Mouse (Mus musculus): ENCODE results near the gene 4933411K16Rik. TPM values are rescaled to one million over a fixed set of nuclear protein-coding genes. Genes with fewer than 3 reads are reported as not detected.

The 4933411K16Rik gene
- 0.30 TPM for polyA plus RNA-seq (2012; fragmentation: generic; extraction: Trizol)

DNA sequence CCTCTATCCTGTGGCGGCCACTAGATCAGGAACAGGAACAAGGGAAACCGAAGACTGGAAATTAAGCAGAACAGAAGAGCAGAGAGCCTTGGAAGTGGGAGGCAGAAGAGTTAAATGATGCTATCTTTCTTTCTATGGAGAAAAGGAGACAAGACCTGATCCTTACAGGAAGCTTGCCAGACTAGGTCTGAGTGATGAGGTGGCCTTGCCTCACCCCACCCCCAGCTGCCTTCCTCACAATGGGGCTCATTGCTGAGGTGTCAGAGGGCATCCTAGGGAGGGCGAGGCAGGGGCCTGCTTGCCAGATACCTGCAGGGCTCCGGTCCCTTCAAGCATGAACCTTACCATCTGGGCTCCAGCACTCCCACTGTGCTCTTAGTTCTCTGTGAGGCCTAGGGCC lies at the start of gene 4933411K16Rik:
4933411K16Rik (plus strand) TSS at position 301 of the 400 bp plus-strand sequence.
- Histone ChIP-seq H3K27me3 (ENCODE audit: control insufficient read depth, insufficient read depth, insufficient read length) (no peaks in the 10 kb centered on the region), H3K79me2 (ENCODE audit: control insufficient read depth, insufficient read depth) (no peaks in the 10 kb centered on the region), H3ac (ENCODE audit: control insufficient read depth, insufficient read length) (no peak within 1 kb of the TSS), H3K36me3 (ENCODE audit: control insufficient read depth, insufficient read depth) (no peaks in the 10 kb centered on the region), H3K4me3 (no peak within 1 kb of the TSS), H3K4me2 (ENCODE audit: low read depth) (no peak within 1 kb of the TSS)
- TF ChIP-seq MYOG (IDR thresholded peaks at IDR 0.05; ENCODE audit: control insufficient read depth in 1 of 3, insufficient read depth in 1 of 3, insufficient read length in 2 of 3, low read depth in 2 of 3) (no peak), MAX (IDR thresholded peaks at IDR 0.05; ENCODE audit: low read depth) (no peak), POLR2A (IDR thresholded peaks at IDR 0.05; ENCODE audit: insufficient read length, low read depth) (no peak), E2F4 (IDR thresholded peaks at IDR 0.05; ENCODE audit: insufficient read depth) (no peak)

DNA sequence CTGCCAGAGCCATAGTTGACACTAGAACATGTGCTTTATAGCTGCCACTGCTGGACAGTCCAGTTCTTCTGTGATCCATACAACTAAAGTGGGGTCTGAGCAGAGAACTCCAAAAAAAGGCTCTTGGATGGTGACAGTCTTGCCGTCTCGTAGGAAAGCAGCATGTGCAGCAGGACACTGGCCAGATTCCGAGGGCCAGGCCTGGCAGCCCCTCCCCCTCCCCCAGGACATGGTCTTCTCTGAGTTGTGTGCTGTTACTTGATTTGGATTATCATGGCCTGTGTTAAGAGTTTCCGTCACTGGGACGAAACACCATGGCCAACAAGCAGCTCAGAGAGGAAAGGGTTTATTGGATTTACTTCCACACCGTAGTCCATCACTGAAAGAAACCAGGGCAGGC lies 47.8 kb upstream of the 4933411K16Rik start:
- H3K4me2 ChIP-seq (ENCODE audit: low read depth), result no peak overlapping the region
- H3K79me2 ChIP-seq (ENCODE audit: control insufficient read depth, insufficient read depth), result peaks cover 92% of the 10 kb centered on the region
- no peak overlapping the region for H3ac ChIP-seq (ENCODE audit: control insufficient read depth, insufficient read length)
- no peaks in the 10 kb centered on the region for H3K27me3 ChIP-seq (ENCODE audit: control insufficient read depth, insufficient read depth, insufficient read length)
- no peaks in the 10 kb centered on the region for H3K36me3 ChIP-seq (ENCODE audit: control insufficient read depth, insufficient read depth)
- no peak for TF ChIP-seq POLR2AphosphoS2 (IDR thresholded peaks at IDR 0.05; ENCODE audit: insufficient read length, low read depth)
- no peak for TF ChIP-seq TCF3 (IDR thresholded peaks at IDR 0.05; ENCODE audit: insufficient read length, low read depth)
- no peak for TF ChIP-seq MYOD1 (IDR thresholded peaks at IDR 0.05; ENCODE audit: control insufficient read depth in 1 of 3, insufficient read length in 2 of 3, low read depth in 2 of 3)
- TF ChIP-seq CEBPB (IDR thresholded peaks at IDR 0.05; ENCODE audit: insufficient read depth, poor library complexity, severe bottlenecking), result no peak
- no peak for TF ChIP-seq USF1 (IDR thresholded peaks at IDR 0.05; ENCODE audit: low read depth)
- TF ChIP-seq E2F4 (IDR thresholded peaks at IDR 0.05; ENCODE audit: insufficient read depth), result no peak
- no peak for TF ChIP-seq TCF12 (IDR thresholded peaks at IDR 0.05; ENCODE audit: insufficient read depth, poor library complexity, severe bottlenecking)
- TF ChIP-seq REST (IDR thresholded peaks at IDR 0.05; ENCODE audit: insufficient read depth, insufficient read length), result no peak
- TF ChIP-seq MAX (IDR thresholded peaks at IDR 0.05; ENCODE audit: low read depth), result no peak
- TF ChIP-seq POLR2A (IDR thresholded peaks at IDR 0.05; ENCODE audit: insufficient read length, low read depth), result no peak
- no peak for TF ChIP-seq SRF (IDR thresholded peaks at IDR 0.05; ENCODE audit: control insufficient read depth, insufficient read length, low read depth)
- TF ChIP-seq MYOG (IDR thresholded peaks at IDR 0.05; ENCODE audit: control insufficient read depth in 1 of 3, insufficient read depth in 1 of 3, insufficient read length in 2 of 3, low read depth in 2 of 3), result no peak
- no peak overlapping the region for H3K4me3 ChIP-seq

DNA sequence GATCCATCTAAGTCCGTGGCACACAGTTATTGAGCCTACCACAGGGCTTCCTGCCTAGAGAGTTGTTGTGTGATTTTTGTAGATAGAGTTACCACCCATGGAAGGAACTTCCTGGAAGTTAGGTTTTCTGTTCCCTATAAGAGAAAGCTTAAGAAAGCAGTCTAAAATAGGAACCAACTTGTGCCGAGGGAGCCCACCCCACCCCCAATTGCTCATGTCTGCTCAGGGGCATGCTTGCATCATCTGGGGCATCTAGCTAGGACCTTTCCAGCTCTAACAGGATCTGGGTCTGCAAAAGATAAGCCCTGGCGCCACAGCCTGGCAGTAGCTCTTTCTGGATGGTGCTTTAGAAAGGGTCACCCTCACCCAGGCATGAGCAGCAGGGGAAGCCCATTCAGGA lies 46.4 kb upstream of the 4933411K16Rik start:
- Histone ChIP-seq H3K36me3 (ENCODE audit: control insufficient read depth, insufficient read depth) (no peaks in the 10 kb centered on the region), H3K27me3 (ENCODE audit: control insufficient read depth, insufficient read depth, insufficient read length) (no peaks in the 10 kb centered on the region), H3ac (ENCODE audit: control insufficient read depth, insufficient read length) (no peak overlapping the region), H3K79me2 (ENCODE audit: control insufficient read depth, insufficient read depth) (peaks cover 97% of the 10 kb centered on the region), H3K4me2 (ENCODE audit: low read depth) (peak overlapping the region; percentile 44), H3K4me3 (no peak overlapping the region)
- TF ChIP-seq CEBPB (IDR thresholded peaks at IDR 0.05; ENCODE audit: insufficient read depth, poor library complexity, severe bottlenecking) (peak; percentile 64; the same call in 1 of the 2 replicates), USF1 (IDR thresholded peaks at IDR 0.05; ENCODE audit: low read depth) (no peak)

DNA sequence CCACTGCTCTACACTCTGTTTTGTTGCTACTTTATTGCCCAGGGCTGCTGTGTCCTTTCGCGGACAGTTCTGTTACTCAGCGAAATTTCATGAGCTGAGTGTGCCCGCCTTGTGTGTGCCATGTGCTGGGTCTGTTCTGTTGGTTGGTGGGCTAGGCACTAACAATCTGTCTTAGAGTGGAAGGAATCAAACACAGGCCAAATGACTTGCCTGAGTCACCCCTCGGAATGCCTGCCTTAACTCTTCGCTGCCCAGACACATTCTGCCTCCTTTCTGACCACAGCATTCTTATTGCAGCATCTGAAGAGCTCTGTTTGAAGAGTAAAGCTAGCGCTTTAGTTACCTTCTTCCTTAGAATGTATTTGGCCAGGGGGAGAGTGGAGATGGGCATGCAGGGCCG lies 45.5 kb upstream of the 4933411K16Rik start:
- H3K79me2 ChIP-seq (ENCODE audit: control insufficient read depth, insufficient read depth), result peaks cover 94% of the 10 kb centered on the region
- no peaks in the 10 kb centered on the region for H3K27me3 ChIP-seq (ENCODE audit: control insufficient read depth, insufficient read depth, insufficient read length)
- no peaks in the 10 kb centered on the region for H3K36me3 ChIP-seq (ENCODE audit: control insufficient read depth, insufficient read depth)
- H3ac ChIP-seq (ENCODE audit: control insufficient read depth, insufficient read length), result no peak overlapping the region
- H3K4me2 ChIP-seq (ENCODE audit: low read depth), result peak overlapping the region; percentile 44
- no peak overlapping the region for H3K4me3 ChIP-seq
- TF ChIP-seq CEBPB (IDR thresholded peaks at IDR 0.05; ENCODE audit: insufficient read depth, poor library complexity, severe bottlenecking) (no peak), USF1 (IDR thresholded peaks at IDR 0.05; ENCODE audit: low read depth) (no peak), SRF (IDR thresholded peaks at IDR 0.05; ENCODE audit: control insufficient read depth, insufficient read length, low read depth) (no peak), MYOD1 (IDR thresholded peaks at IDR 0.05; ENCODE audit: control insufficient read depth in 1 of 3, insufficient read length in 2 of 3, low read depth in 2 of 3) (no peak), MYOG (IDR thresholded peaks at IDR 0.05; ENCODE audit: control insufficient read depth in 1 of 3, insufficient read depth in 1 of 3, insufficient read length in 2 of 3, low read depth in 2 of 3) (no peak), POLR2AphosphoS2 (IDR thresholded peaks at IDR 0.05; ENCODE audit: insufficient read length, low read depth) (peak; percentile 15)

DNA sequence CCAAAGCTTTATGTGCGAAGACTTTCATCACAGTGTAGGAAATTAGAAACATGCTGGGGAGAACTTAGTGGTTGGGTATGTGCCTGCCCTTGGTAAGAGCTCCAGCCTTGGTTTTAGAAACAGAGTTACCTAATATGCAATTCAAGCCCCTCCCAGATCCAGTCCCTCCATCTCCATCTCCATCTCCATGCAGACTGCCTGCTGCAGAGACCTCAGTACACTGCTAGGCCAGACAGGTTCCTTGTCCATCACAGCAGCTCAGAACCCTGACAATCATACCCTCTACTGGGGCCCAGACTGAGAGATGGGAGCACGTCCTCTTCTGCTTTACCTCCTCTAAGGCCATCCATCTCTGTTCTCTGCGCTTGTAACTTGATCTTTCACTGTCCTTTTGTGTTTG lies 43.5 kb upstream of the 4933411K16Rik start:
- no peak overlapping the region for H3ac ChIP-seq (ENCODE audit: control insufficient read depth, insufficient read length)
- peak overlapping the region; percentile 38 for H3K4me2 ChIP-seq (ENCODE audit: low read depth)
- H3K27me3 ChIP-seq (ENCODE audit: control insufficient read depth, insufficient read depth, insufficient read length), result no peaks in the 10 kb centered on the region
- H3K36me3 ChIP-seq (ENCODE audit: control insufficient read depth, insufficient read depth), result no peaks in the 10 kb centered on the region
- peaks cover 81% of the 10 kb centered on the region for H3K79me2 ChIP-seq (ENCODE audit: control insufficient read depth, insufficient read depth)
- no peak overlapping the region for H3K4me3 ChIP-seq
- TF ChIP-seq POLR2A (IDR thresholded peaks at IDR 0.05; ENCODE audit: insufficient read length, low read depth) (no peak), TCF3 (IDR thresholded peaks at IDR 0.05; ENCODE audit: insufficient read length, low read depth) (no peak), E2F4 (IDR thresholded peaks at IDR 0.05; ENCODE audit: insufficient read depth) (no peak), POLR2AphosphoS2 (IDR thresholded peaks at IDR 0.05; ENCODE audit: insufficient read length, low read depth) (no peak), MYOG (IDR thresholded peaks at IDR 0.05; ENCODE audit: control insufficient read depth in 1 of 3, insufficient read depth in 1 of 3, insufficient read length in 2 of 3, low read depth in 2 of 3) (no peak), CEBPB (IDR thresholded peaks at IDR 0.05; ENCODE audit: insufficient read depth, poor library complexity, severe bottlenecking) (no peak), SRF (IDR thresholded peaks at IDR 0.05; ENCODE audit: control insufficient read depth, insufficient read length, low read depth) (no peak), REST (IDR thresholded peaks at IDR 0.05; ENCODE audit: insufficient read depth, insufficient read length) (no peak), MAX (IDR thresholded peaks at IDR 0.05; ENCODE audit: low read depth) (no peak), TCF12 (IDR thresholded peaks at IDR 0.05; ENCODE audit: insufficient read depth, poor library complexity, severe bottlenecking) (no peak), USF1 (IDR thresholded peaks at IDR 0.05; ENCODE audit: low read depth) (no peak), MYOD1 (IDR thresholded peaks at IDR 0.05; ENCODE audit: control insufficient read depth in 1 of 3, insufficient read length in 2 of 3, low read depth in 2 of 3) (no peak)

All from myocyte (in vitro differentiated cells).